Mouse (Mus musculus) retina, postnatal 1 day (tissue): ENCODE data around the gene Arhgef10l.

Source experiments
- DNase-seq: peaks from one replicate; pipeline ENCODE4 v3.0.0-alpha.2; 2012

Gene Arhgef10l

DNA sequence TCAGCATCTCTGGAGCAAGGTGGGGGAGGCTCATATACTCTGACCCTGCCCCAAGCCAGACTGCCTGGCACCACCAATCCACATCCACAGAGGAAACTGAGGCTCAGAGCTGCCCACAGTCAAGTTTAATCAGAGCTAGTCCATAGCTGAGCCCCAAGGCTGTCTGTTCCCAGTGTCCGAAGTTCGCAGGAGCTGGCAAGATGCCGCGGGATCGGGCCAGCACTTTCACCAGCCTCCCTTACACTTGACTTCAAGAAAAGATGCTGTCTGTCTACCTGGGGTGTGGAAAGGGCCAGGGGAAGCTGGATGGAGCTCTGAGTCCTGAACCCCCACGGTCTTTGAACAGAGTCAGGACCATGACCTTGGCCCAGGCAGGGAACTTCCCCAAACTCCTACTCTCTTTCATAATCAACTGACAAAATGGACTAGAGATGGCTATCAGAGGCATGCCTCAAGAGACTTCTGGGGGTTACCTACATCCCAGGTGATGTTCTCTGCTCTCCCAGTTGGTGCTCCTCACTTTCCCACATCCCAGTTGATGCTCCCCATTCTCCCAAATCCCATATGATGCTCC, 34.4 kb downstream of the Arhgef10l start:
- no peak for DNase-seq

DNA sequence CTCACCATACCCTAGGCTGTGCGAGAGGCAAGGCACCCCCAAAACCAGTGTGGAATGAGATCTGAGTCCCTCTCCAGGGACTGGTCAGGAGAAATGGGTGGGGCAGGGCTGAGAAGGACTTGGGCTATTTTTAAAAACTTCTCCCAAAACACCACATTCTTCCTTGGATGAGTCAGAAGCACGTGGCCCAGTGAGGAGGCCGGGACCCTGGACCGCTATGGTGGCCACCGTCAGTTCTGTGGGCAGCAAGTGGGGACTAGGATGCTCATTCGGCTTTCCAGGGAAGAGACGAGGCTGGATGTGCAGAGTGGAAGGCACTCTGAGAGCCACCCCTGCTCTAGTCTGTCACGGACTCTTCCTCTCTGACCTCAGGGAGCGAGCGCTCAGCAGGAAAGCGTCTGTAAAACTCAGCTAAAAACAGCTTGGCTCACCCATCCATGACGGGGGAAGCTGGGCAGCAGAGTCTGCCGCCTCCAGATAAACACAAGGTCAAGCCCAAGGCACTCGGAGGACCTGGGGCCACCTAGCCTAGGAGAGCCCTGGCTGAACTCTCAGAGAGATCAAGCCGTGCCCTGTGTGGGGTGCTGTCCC, 35.1 kb downstream of the Arhgef10l start:
- peak; percentile 29 for DNase-seq

DNA sequence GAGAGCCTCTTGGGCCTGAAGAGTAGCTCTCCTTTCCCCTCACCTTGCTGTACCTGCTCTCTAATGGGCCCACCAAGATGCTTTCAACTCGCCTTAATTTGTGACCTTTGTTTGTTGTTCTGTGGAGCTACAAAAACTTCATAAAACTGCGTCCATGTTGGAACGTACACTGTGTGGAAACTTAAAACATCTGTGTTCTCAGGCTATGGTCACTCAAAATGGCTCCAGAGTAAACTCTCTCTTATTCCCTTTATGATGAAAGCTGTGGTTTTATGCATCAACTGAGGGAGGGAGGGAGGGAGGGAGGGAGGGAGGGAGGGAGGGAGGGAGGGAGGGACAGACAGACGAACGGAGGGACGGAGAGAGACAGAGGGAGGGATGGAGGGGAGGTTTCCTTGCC, 35.7 kb downstream of the Arhgef10l start:
- no peak for DNase-seq

DNA sequence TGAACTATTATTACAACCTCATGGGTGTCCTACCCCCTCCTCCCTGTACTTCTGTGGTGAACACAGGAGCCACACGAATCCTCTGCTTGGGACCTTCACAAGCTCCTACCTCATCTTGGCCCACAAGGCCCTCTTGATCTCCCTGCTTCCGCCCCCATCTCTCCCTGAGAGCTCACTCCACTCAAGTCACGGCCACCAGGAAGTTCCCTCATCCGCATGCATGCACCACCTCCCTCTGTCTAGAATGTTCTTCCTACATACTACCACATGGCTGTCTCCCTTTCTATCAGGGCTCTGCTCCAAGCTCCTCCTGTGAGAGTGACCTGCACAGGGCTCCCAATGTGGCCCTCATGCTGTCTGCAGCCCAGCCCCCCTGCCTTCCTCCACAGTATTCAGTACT, 36.8 kb downstream of the Arhgef10l start:
- DNase-seq, result peak; percentile 29

DNA sequence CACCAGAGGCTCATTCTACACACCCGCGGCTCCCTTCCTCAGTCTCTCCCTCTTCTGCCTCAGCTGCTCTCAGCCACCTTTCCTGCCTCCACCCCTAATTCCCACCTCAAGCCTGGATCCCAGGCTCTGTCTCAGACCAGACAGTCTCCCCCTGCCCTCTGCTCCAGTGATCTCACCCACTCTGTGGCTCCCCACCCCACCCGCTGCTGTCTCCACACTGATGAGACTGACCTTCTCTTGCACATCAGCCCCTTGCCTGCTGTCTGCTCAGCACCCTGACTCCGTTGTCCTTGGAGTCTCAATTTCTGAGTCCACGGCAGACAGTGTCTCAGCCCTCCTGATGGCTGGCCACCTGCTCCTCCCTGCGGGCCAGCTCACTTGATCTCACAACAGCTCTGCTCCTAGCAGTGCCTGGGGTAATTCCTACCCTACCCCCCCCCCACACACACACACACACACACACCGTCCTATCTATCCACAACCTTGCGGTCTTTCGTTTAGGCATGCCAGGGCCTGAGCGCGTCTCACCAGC, 37.3 kb downstream of the Arhgef10l start:
- DNase-seq, result peak; percentile 51

DNA sequence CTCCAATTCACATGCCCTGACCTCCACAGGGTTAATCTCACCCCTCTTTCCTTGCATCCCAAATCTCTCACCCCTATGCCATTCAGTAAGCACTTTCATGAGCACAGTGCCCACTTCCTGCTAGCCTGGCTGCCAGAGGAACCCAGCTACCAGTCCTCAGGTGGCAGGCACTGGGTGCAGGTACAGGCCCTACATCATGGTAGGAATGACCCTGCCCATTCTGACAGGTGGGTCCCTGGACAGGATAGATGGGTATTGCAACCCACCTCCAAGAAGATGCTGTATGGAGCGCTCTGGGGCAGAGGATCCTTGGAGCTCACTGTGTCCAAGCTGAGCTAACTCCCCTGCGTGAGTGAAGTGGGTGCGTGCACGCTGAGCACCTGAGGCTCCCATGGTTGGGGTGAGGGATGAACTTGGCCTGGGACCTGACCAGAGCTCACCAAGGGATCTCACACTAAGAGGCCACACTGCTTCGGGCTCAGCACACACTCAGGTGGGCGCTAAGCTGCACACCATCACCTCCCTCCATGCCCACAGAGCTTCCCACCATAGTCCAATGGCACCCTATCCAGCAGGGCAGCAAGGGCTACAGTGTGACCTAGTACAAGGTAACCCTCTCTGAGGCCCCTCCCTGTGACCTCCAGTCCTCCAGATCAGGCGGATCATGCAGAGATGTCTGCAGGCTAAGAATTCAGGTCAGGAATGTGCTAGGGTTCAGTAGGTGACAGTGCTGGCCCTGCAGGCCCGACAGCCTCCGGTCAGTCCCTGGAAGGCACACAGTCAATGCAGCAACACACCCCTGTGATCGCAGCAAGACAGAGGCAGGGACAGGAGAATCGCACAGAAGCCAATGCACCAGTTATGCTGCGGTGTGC, 39.9 kb downstream of the Arhgef10l start:
- peak; percentile 43 for DNase-seq

DNA sequence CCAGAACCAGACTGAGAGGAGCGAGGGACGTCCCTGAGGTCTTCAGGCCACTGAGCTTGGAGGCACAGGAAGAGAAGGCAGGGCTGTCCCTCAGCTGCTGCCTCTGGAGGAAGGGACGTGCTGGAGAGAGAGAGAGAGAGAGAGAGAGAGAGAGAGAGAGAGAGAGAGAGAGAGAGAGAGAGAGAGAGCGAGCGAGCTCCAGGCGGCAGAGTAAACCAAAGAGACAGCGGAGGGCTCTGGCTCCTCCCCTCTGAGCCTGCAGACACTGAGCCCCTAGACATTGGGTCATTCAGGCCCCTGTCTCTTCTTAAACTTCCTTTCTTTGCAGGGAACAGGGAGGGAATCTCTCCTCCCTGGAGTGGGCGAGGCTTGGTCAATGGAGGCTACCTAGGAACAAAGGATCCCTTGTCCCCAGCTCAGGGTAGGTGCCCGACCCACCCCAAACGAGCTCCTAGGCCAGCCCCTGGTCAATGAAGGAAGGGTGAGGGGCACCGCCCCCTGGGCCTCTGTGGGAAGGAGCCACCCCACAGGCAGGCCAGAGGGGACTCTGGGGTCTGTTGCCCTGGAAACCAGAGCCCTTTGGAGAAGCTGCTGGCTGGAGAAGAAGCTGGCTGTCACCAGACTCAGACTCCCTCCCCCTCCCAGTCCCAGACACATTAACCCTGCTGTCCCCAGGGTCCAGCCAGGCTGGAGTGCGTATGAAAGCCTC, 41.2 kb downstream of the Arhgef10l start:
- DNase-seq, result peak; percentile 99

DNA sequence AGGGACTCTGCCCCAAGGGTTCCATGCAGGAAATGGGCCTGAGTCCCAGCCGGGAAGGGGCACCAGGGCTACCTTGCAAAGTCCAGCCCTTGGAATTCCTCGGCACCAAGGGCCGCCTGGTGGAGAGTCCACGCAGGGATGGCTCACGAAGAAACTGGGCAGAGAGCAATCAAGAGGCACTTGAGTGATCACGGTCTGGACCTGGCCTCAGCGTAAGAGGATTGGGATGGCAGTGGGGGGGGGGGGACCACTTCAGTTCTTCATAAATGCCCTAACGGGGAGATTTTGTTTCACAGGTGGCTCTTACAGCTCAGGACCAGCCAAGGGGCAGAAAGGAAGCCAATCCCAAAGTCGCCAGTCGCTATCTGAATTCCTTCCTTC, 41.7 kb downstream of the Arhgef10l start:
- DNase-seq, result no peak

DNA sequence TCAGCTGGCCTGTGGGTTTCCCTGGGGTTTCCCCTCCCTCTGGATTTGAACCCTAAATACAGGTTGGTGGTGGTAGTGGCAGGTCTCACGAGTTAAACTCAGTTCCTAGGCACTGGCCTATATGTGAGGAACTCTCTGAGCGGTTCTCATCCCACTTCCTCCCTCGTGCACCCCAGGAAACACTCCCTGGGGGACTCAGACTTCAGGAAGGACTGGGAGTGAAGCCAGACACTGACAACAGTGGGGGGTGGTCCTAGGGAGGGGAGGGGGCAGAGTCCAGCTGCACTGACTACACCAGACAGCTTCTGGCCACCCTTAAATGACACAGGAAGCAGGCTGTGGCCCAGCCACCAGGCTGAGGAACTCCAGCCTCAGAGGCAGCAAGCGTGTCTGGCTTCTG, 43.0 kb downstream of the Arhgef10l start:
- peak; percentile 40 for DNase-seq

DNA sequence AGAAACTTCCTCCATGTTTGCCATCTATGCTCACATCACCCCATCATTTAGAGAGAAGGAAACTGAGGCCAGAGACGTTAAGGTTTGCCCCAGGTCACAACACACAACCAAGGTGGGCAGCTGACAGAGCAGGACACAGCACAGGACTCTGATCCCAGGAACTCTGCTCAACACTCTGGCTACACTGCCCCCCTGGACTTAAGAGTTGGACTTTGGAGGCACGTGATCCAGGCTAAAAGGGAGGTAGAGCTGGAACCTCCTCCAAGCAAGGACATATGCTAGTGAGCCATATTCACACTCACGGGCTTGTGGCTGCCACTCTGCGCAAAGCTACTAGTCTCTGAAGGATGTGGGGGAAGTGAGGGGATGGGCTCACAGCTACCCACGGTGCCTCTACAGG, 45.3 kb downstream of the Arhgef10l start:
- no peak for DNase-seq

DNA sequence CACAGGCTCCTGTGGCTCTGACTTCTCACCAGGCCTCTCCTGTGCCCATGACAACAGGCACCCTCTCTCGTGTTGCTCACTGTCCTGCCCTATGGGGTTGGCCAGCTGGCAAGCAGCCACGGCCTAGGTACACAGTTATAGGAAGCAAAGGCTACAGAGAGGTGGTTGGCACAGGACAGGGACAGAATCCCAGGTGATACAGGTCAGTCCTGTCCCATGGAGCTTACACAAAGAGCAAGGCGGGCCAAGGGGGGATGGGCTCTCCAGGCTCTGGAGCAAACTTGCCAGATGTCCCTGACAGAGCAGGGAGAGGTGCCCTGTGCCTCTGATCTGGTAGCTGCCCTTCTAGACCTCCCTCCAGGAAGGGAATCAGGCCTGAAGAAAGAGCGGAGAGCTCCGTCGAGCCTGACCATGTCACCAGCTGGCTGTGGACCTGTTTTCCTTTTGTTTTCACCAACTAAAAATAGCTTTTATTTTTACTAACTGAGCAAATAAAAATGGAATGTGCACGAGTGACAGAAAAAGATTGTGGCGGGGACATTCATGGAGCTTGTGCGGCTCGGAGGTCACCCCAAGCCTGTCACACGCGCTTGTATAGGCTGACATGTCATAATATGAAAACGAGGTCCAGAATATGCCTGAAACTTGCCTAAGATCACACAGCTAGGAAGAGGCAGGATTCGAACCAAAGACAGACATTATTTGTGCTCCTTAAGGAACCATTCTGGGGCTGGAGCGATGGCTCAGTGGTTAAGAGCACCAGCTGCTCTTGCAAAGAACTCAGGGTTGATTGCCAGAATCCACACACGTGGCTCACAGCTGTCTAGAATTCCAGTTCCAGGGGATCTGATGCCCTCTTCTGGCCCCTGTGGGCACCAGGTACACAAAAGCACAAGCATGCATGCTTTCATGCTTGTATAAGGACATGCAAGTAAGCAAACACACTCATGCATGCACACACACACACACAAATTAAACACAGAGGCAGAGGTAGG, 48.1 kb downstream of the Arhgef10l start:
- peak; percentile 42 for DNase-seq

DNA sequence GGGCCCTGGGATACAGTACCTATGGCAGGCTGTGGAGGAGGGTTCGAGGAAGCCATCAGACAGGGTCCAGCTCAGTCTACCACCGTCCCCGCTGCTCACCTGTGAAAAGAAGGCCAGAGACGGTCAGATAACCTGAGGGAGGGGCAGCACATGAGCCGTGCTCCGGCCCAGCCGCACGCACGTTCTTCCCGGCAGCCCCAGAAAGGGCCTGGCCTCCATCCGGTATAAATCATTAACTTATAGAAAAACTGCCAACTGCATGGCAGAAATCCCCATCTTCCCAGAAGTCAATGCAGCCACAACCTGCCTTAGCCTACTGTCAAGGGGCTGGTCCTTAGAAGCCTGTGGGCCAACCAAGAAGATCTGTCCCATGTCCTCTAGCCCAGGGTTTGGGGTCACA, 48.9 kb downstream of the Arhgef10l start:
- DNase-seq, result no peak

DNA sequence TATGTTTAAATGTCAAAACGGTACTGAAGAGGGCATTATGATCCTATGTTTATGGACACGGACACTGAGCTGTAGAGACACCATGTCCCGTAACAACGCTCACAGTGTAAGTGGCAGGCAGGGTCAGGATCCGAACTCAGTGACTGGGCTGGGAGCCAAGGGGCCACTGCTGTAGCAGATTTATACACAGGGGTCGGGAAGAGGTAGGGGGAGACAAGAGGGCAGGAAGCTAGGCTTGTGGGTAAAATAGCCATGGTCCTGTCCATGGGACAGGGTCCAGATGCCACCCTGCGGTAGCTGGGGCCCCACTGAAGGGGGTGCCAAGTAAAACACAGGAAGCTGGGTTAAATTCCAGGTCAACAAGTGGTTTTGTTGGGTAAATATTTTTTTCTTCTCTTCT, 49.6 kb downstream of the Arhgef10l start:
- DNase-seq, result no peak

DNA sequence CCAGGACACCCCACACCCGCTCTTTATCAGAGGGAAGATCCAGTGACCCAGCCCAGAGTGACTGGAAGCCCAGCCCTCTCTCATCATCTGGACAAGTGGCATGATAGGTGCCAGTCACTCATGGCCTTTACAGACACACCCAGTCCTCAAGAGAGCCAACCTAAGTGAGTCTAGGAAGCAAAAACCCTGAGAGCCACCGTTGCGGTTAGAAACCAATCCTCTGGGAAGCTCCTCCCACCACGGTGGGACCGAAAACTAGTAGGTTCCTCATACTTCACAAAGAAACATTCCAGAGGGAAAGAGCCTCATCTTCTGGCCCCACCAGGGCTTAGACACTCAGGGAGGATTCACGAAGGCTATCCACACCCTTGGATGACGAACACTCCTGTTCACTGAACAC, 50.0 kb downstream of the Arhgef10l start:
- no peak for DNase-seq

DNA sequence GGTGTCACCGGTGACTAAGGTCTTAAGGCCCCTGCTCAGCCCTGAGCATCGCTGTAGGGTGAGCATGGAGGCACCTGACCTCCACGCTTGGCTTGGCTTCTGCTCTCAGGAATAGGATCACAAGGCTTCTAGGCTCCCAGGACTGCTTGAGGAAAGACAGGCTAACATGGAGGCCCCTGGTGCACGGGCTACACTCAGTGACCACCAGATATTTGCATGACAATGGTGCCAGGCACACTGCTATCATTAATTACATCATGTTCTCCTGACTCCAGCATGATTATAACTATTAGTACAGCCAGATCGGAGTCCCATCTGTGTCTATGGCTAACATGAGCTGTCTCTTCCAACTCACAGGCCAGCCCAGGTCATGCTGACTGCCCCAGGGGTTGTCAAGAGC, 51.3 kb downstream of the Arhgef10l start:
- no peak for DNase-seq

DNA sequence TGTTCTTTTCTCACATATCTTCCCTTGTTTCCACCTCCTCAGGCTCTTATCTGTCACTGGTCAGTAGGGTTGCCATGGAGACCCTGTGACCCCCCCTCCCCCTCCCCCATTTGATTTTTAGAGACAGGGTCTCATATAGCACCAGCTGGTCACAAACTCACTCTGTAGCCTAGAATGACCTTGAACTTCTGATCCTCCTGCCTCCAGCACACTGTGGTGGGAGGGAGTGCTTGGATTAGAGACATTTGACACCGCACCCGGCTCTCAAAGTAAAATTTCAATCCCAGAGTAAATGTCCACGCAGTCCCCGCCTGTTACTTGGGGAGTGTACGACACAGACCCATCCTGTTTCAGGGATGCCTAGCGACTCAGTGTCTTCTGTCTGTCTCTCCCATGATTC, 51.7 kb downstream of the Arhgef10l start:
- no peak for DNase-seq

DNA sequence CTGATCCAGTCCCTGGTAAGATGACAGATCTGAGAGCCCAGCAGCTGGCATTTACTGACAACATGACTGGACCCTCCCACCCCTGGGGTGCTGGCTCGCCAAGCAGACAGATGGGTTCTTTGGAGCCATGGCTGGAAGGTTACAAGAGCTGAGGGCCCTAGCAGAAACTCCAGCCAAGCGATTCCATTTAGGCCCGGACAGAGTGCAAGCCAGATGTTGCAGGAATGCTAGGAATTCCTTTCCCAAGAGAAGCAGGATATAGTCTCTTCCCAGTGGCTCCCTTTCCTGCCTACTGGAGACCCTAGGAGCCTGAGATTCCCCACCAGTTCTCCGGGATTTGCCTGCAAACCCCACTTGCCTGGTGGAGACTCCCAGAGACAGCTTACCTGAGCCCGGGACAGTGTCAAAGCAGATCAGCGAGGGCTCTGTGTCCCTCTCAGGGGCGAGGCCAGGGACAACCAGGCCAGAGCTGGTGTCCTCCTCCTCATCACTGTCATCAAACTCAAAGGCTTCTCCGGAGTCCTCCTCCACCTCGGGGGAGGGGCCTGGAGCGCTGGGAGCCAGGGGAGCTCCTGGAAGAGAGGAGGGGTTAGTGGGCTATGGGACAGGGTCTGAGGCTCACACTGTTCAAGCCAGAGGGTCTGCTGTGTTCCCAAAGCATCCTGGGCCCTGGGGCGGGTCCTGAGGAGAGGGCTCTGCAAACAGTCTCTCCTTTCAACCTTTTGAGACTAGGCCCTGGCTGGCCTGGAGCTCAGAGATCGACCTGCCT, 54.8 kb downstream of the Arhgef10l start:
- no peak for DNase-seq

DNA sequence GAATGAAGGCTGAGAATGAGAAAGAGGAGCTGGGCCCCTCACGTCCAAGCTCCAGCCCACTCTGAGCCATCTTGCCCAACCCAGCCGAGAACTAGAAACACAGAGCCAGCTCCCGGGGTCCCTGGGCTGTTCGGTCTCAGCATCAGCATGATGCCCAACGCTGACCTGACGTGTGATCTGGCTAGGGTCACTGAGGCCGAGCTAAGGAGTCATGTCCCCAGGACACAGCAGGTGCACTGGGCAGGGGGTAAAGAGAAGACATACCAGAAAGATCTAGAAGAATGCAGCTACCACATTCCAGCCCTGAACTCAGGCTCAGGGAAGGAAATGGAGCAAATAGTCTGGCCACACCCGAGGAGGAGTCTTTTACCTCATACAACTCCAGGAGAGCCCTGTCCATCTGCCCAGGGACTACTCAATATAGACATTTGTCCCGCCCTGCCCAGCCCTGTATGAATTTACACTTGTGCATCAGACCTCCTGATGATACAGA, 57.5 kb downstream of the Arhgef10l start:
- no peak for DNase-seq

DNA sequence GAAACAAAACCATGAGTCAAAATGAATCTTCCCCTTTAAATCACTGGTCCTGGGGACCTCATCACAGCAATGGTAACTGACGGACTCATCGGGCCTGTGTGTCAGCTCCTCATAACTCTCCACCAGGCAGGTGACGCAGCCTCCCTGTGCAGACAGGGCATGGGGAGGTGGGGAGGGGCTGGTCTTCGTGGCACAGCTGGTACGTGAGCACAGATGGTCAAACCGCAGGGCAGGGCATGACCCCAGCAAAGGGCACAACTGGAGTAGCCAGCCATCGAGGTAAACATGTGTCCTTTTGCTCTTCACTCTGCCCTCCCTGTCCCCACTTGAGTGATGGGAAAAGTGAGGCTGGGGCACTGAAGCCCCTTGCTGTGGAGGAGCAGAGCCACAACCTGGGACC, 59.0 kb downstream of the Arhgef10l start:
- no peak for DNase-seq

DNA sequence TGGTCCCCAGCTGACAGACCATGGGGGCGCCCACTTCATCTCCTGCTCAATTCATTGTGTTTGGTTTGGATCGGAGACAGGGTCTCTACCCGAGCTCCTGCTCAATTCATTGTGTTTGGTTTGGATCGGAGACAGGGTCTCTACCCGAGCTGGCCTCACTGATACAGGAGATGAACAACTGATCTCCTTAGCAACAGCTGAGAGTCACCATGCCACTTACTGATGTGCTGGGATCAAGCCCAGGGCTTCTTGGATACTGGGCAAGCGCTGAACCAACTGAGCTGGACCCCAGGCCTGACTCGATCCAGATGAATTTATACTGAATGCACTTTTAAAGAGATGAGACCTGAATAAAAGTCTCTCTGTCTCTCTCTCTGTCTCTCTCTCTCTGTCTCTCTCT, 59.6 kb downstream of the Arhgef10l start:
- DNase-seq, result no peak

DNA sequence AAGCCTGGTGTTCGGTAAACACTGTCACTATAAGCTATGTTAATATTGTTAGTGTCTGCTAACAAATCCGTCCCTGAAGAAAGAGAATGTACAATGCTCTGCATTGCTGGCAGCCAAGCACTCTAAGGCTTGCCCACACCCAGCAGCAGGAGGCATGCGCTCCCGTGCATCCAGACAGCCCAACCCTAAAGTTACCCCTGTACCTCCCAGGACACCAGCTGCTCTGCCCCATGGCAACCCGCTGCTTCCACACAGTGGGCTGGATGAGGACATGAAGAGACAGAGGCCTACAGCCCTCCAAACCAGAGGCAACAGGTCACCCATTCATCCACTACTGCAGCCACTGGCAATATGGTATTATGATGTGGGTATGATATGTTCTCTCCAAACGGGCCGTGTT, 60.0 kb downstream of the Arhgef10l start:
- no peak for DNase-seq
